Comparison of ENCODE assay signal across 23 mouse cellular contexts in genomic region chr9:37392071-37392470, GRCm38 (mm10). TPM values are rescaled to one million over a fixed set of nuclear protein-coding genes. Genes with fewer than 3 reads are reported as not detected.
"Had no signal": no experiment of that assay in that cellular context is flagged by ENCODE, and none has a peak within 500 bp of the region (broad histone marks: within the 10 kb centered on the region; RNA-seq: fewer than 3 reads in every experiment).

No protein-coding gene starts in this region.

- H3K4me1 ChIP-seq: midbrain, embryonic 13.5 days; neural tube, embryonic 13.5 days; neural tube, embryonic 15.5 days had no signal

- H3K4me2 ChIP-seq: lung, embryonic 14.5 days; midbrain, embryonic 13.5 days; neural tube, embryonic 13.5 days; neural tube, embryonic 15.5 days had no signal

- H3K36me3 ChIP-seq: midbrain, embryonic 10.5 days; midbrain, embryonic 13.5 days; neural tube, embryonic 13.5 days; neural tube, embryonic 15.5 days had no signal

- H3K9me3 ChIP-seq: midbrain, embryonic 10.5 days; midbrain, embryonic 13.5 days; neural tube, embryonic 13.5 days; neural tube, embryonic 15.5 days had no signal

- H3K9ac ChIP-seq: lung, embryonic 14.5 days; midbrain, embryonic 13.5 days; neural tube, embryonic 13.5 days; neural tube, embryonic 15.5 days had no signal

- H3K4me3 ChIP-seq: midbrain, embryonic 10.5 days; midbrain, embryonic 13.5 days; myocyte; neural tube, embryonic 13.5 days; neural tube, embryonic 15.5 days had no signal

- DNase-seq: lung, adult 18-20 months; lung, embryonic 14.5 days; lung, postnatal 10 days; lung, postnatal 4 days; retina, postnatal 1 day; right cerebral cortex, adult 18-20 months; right cerebral cortex, postnatal 25 days; right cerebral cortex, postnatal 4 days; spleen, adult 18-20 months; thymus, adult 18-20 months; thymus, postnatal 14 days; thymus, postnatal 36 days had no signal

- H3K27ac ChIP-seq: midbrain, embryonic 10.5 days; midbrain, embryonic 13.5 days; neural tube, embryonic 13.5 days; neural tube, embryonic 15.5 days had no signal

- H3K27me3 ChIP-seq: midbrain, embryonic 13.5 days; neural tube, embryonic 13.5 days; neural tube, embryonic 15.5 days had no signal

- ATAC-seq: midbrain, embryonic 13.5 days; midbrain, embryonic 16.5 days had no signal

RNA-seq across cellular contexts. Expression of gene Robo4, which starts 9.6 kb away (rescaled TPM):
- total RNA-seq: megakaryocyte, adult 5-6 weeks had no signal
- polyA plus RNA-seq: myocyte had no signal

RNA-seq across cellular contexts. Expression of gene Hepacam, which starts 24.9 kb away (rescaled TPM):
- total RNA-seq: megakaryocyte, adult 5-6 weeks had no signal
- polyA plus RNA-seq: liver, embryonic 16.5 days; lung, embryonic 14.5 days; myocyte; neural tube, embryonic 11.5 days; stomach, embryonic 14.5 days; stomach, embryonic 16.5 days had no signal

RNA-seq across cellular contexts. Expression of gene Robo3, which starts 41.0 kb away (rescaled TPM):
- total RNA-seq: megakaryocyte, adult 5-6 weeks had no signal
- polyA plus RNA-seq: stomach, embryonic 14.5 days; stomach, embryonic 16.5 days had no signal
